12 mouse cellular contexts compared by ENCODE assay signal in genomic region chr14:118691404-118691803, GRCm38 (mm10). TPM values are rescaled to one million over a fixed set of nuclear protein-coding genes. Genes with fewer than 3 reads are reported as not detected.
A peak's percentile ranks its signal among the peaks of the same experiment; 100 is the strongest.
DNase-seq lines count a peak whose midpoint lies in the region; TF ChIP-seq lines count a peak whose summit lies in the region.
"Had no signal": no experiment of that assay in that cellular context is flagged by ENCODE, and none has a peak within 500 bp of the region (broad histone marks: within the 10 kb centered on the region; RNA-seq: fewer than 3 reads in every experiment).

No protein-coding gene starts in this region.

- no peak for DNase-seq in heart, embryonic 10.5 days (ENCODE audit: low spot score)
- no peak for DNase-seq in heart, adult 8-10 months (ENCODE audit: low spot score)
- DNase-seq in left cerebral cortex, adult 2 months (ENCODE audit: extremely low spot score in 1 of 2, low spot score in 2 of 2) = no peak
- DNase-seq in left cerebral cortex, postnatal 10 days (ENCODE audit: extremely low spot score in 1 of 2, low spot score in 2 of 2) = no peak
- DNase-seq in ovary, postnatal 14 days (ENCODE audit: low spot score) = no peak
- DNase-seq in thymus, adult 18-20 months = no peak
- DNase-seq: adrenal gland, postnatal 25 days; cerebellum, adult 11-12 months; left cerebral cortex, postnatal 4 days had no signal

- H3K27me3 ChIP-seq in heart, embryonic 10.5 days (ENCODE audit: insufficient read depth, poor library complexity, severe bottlenecking) = peaks cover 12% of the 10 kb centered on the region; the same call in 1 of the 2 replicates
- no peaks in the 10 kb centered on the region for H3K27me3 ChIP-seq in E14TG2a.4 (ENCODE audit: insufficient read depth, low read length)
- H3K27me3 ChIP-seq: forebrain, embryonic 13.5 days had no signal

- no peak overlapping the region for H3K4me3 ChIP-seq in heart, embryonic 10.5 days
- H3K4me3 ChIP-seq in left cerebral cortex, adult 2 months = no peak overlapping the region
- peak overlapping the region; percentile 65 for H3K4me3 ChIP-seq in E14TG2a.4 (replicated peaks; ENCODE audit: low read length)
- H3K4me3 ChIP-seq in bone marrow macrophage, adult 2 months (ENCODE audit: insufficient read depth, low read length) = no peak overlapping the region
- H3K4me3 ChIP-seq: forebrain, embryonic 13.5 days had no signal

- TF ChIP-seq POLR2A in bone marrow macrophage, adult 2 months (IDR thresholded peaks at IDR 0.05; ENCODE audit: borderline replicate concordance, low read depth, low read length) = no peak

- peak overlapping the region; percentile 30; the same call in 1 of the 2 replicates for H3K27ac ChIP-seq in heart, embryonic 10.5 days
- peak overlapping the region; percentile 15; the same call in 1 of the 2 replicates for H3K27ac ChIP-seq in left cerebral cortex, adult 2 months
- H3K27ac ChIP-seq in bone marrow macrophage, adult 2 months (ENCODE audit: insufficient read depth, low read depth, low read length) = peak overlapping the region; percentile 48
- H3K27ac ChIP-seq: forebrain, embryonic 13.5 days had no signal

- H3K36me3 ChIP-seq in heart, embryonic 10.5 days = no peaks in the 10 kb centered on the region
- peaks cover 77% of the 10 kb centered on the region for H3K36me3 ChIP-seq in E14TG2a.4 (ENCODE audit: insufficient read depth, low read length)

- WGBS in heart, embryonic 10.5 days = 81% methylated on average over 5 of the region's 5 CpGs

- H3K9me3 ChIP-seq in heart, embryonic 10.5 days = no peaks in the 10 kb centered on the region
- no peaks in the 10 kb centered on the region for H3K9me3 ChIP-seq in E14TG2a.4 (ENCODE audit: low read length)
- H3K9me3 ChIP-seq: forebrain, embryonic 13.5 days had no signal

- no peak for TF ChIP-seq CTCF in left cerebral cortex, adult 2 months (IDR thresholded peaks at IDR 0.05)
- TF ChIP-seq CTCF in E14TG2a.4 (conservative IDR thresholded peaks at IDR 0.05; ENCODE audit: low read length) = no peak
- no peak for TF ChIP-seq CTCF in bone marrow macrophage, adult 2 months (IDR thresholded peaks at IDR 0.05; ENCODE audit: low read depth, low read length)

- 0 out of 2 replicates have a peak, but pooled peaks cover 6% of the 10 kb centered on the region for H3K4me1 ChIP-seq in heart, embryonic 10.5 days
- H3K4me1 ChIP-seq in E14TG2a.4 (replicated peaks; ENCODE audit: low read depth, low read length) = peaks cover 96% of the 10 kb centered on the region
- H3K4me1 ChIP-seq in bone marrow macrophage, adult 2 months (ENCODE audit: control insufficient read depth, insufficient read depth, low read length) = peaks cover 37% of the 10 kb centered on the region

- intact Hi-C loops in left cerebral cortex, adult 2 months (cut with DNase I) = no loop called here
- intact Hi-C loops in left cerebral cortex, postnatal 10 days (cut with DNase I) = no loop called here

RNA-seq across cellular contexts. Expression of gene Abcc4, which starts 14.6 kb away (rescaled TPM):
- polyA plus RNA-seq in heart, embryonic 10.5 days (2016; fragmentation: Nextera tagmentation; extraction: Ambion mirVana) = 1.9 TPM in 2 replicates
- 1 to 10 TPM; 7.4 to 9.9 (median 8.5) TPM for total RNA-seq in heart, adult 8-10 months (2022)
- total RNA-seq in left cerebral cortex, adult 2 months (2021) = 10 to 100 TPM in 1 of 2 experiments, 1 to 10 TPM in 1; 9.5 to 11.0 TPM
- 1 to 10 TPM; 4.8 to 6.4 TPM for total RNA-seq in left cerebral cortex, postnatal 10 days (2021)
- polyA plus RNA-seq in bone marrow macrophage, adult 2 months (2012; ENCODE audit: insufficient read depth, insufficient read length, missing spikeins) = 8.2 and 8.6 TPM in 2 replicates
